Mouse (Mus musculus) lung, embryonic 14.5 days (tissue): ENCODE measurements around the gene Peli1. TPM values are rescaled to one million over a fixed set of nuclear protein-coding genes. Genes with fewer than 3 reads are reported as not detected.
A peak's percentile ranks its signal among the peaks of the same experiment; 100 is the strongest.
"Not testable (repeated sequence)": the region's sequence is repeated elsewhere in the genome, so short reads cannot be mapped to it uniquely, and the experiment has no call there.

Experiments used
- ATAC-seq: fragments of 200-750 bp; cut with Nextera tagmentation; 2 replicates; pipeline ENCODE4 v1.8.0; 2017; ENCODE audit warnings: mild to moderate bottlenecking, moderate TSS enrichment, moderate library complexity; ENCODE audit not compliant: insufficient read depth
- DNase-seq: peaks from one replicate; pipeline ENCODE4 v3.0.0-alpha.2; 2015
- H3K27ac ChIP-seq: fragments of 300-500 bp; sonication (generic); 2 replicates; pipeline ENCODE4 v1.5.1; 2014; ENCODE audit warnings: low read depth, mild to moderate bottlenecking, moderate library complexity
- H3K27me3 ChIP-seq: fragments of 300-500 bp; sonication (generic); 2 replicates; pipeline ENCODE4 v1.6.1; 2014; ENCODE audit warnings: low read length, control low read depth; ENCODE audit not compliant: insufficient read depth
- H3K36me3 ChIP-seq: fragments of 300-500 bp; sonication (generic); 2 replicates; pipeline ENCODE4 v1.6.1; 2014; ENCODE audit warnings: control low read depth; ENCODE audit not compliant: insufficient read depth
- H3K4me1 ChIP-seq: fragments of 300-500 bp; sonication (generic); 2 replicates; pipeline ENCODE4 v1.6.1; 2014; ENCODE audit warnings: antibody characterized with exemption, control low read depth; ENCODE audit not compliant: insufficient read depth
- H3K4me2 ChIP-seq: fragments of 300-500 bp; sonication (generic); 2 replicates; pipeline ENCODE4 v1.6.1; 2014; ENCODE audit warnings: mild to moderate bottlenecking
- H3K4me3 ChIP-seq: fragments of 300-500 bp; sonication (generic); 2 replicates; pipeline ENCODE4 v1.5.1; 2014; ENCODE audit warnings: low read depth, low read length
- H3K9ac ChIP-seq: fragments of 300-500 bp; sonication (generic); 2 replicates; pipeline ENCODE4 v1.6.1; 2014
- H3K9me3 ChIP-seq: fragments of 300-500 bp; sonication (generic); 2 replicates; pipeline ENCODE4 v1.6.1; 2016; ENCODE audit warnings: low read depth, low read length, control low read depth
- CTCF ChIP-seq: IDR thresholded peaks from 2 replicates; pipeline ENCODE4 v1.5.1; 2016; ENCODE audit warnings: antibody characterized with exemption, low read depth
- WGBS: fragments of 180-500 bp; shearing (Covaris S2); extraction: QIAGEN DNeasy Blood & Tissue Kit; methylation state at CpG from one replicate; pipeline ENCODE4 v1.1.7; 2014; 5-methylcytosine and 5-hydroxymethylcytosine counted together
- polyA plus RNA-seq: library from polyadenylated mRNA; unstranded; fragments of >200 nt; fragmentation: Nextera tagmentation; extraction: Ambion mirVana; gene quantifications from 2 replicates; pipeline ENCODE4 v1.2.1, GENCODE M21; 2014

Gene Peli1
- polyA plus RNA-seq, 1 experiment from 2014 or later, result 55.0 TPM

- ATAC-seq, result peak; percentile 82
- Histone ChIP-seq H3K9me3 (0 out of 2 replicates have a peak, but pooled peaks cover under 1% of the 10 kb centered on the region), H3K36me3 (no peaks in the 10 kb centered on the region), H3K27me3 (no peaks in the 10 kb centered on the region), H3K27ac (peak overlapping the region; percentile 67; the same call in 1 of the 2 replicates), H3K4me2 (no peak overlapping the region), H3K4me1 (0 out of 2 replicates have a peak, but pooled peaks cover 3% of the 10 kb centered on the region), H3K9ac (no peak overlapping the region), H3K4me3 (no peak overlapping the region)
- no peak for TF ChIP-seq CTCF
- DNase-seq, result peak; percentile 90
- 17% methylated on average over 5 of the region's 5 CpGs for WGBS
Measured at GRCm38 (mm10) chr11:21174396-21174795, 83.3 kb downstream of the Peli1 start.

- peak; percentile 64 for DNase-seq
- ATAC-seq, result peak; percentile 61; the same call in 1 of the 2 replicates
- Histone ChIP-seq H3K36me3 (no peaks in the 10 kb centered on the region), H3K4me1 (0 out of 2 replicates have a peak, but pooled peaks cover 3% of the 10 kb centered on the region), H3K9ac (no peak overlapping the region), H3K4me2 (no peak overlapping the region), H3K4me3 (no peak overlapping the region), H3K9me3 (no peaks in the 10 kb centered on the region), H3K27ac (no peak overlapping the region), H3K27me3 (no peaks in the 10 kb centered on the region)
- no peak for TF ChIP-seq CTCF
- WGBS, result 52% methylated on average over 7 of the region's 7 CpGs
Measured at GRCm38 (mm10) chr11:21175063-21175462, 84.0 kb downstream of the Peli1 start.

GRCm38 (mm10) chr11:21176491-21176890 is 85.4 kb downstream of the Peli1 start:
- DNase-seq (no peak), ATAC-seq (no peak)
- Histone ChIP-seq H3K4me1 (0 out of 2 replicates have a peak, but pooled peaks cover 3% of the 10 kb centered on the region), H3K4me2 (no peak overlapping the region), H3K27ac (no peak overlapping the region), H3K9me3 (no peaks in the 10 kb centered on the region), H3K27me3 (no peaks in the 10 kb centered on the region), H3K9ac (no peak overlapping the region), H3K4me3 (no peak overlapping the region), H3K36me3 (no peaks in the 10 kb centered on the region)
- no peak for TF ChIP-seq CTCF

- Histone ChIP-seq H3K9ac (no peak overlapping the region), H3K27me3 (no peaks in the 10 kb centered on the region), H3K4me1 (0 out of 2 replicates have a peak, but pooled peaks cover 3% of the 10 kb centered on the region), H3K9me3 (no peaks in the 10 kb centered on the region), H3K36me3 (no peaks in the 10 kb centered on the region), H3K27ac (no peak overlapping the region), H3K4me3 (no peak overlapping the region), H3K4me2 (no peak overlapping the region)
- ATAC-seq (no peak), DNase-seq (peak; percentile 79)
- TF ChIP-seq CTCF, result peak; percentile 81
- WGBS, result 21% methylated on average over 4 of the region's 4 CpGs
Measured at GRCm38 (mm10) chr11:21178343-21178742, 87.3 kb downstream of the Peli1 start.

- Histone ChIP-seq H3K9me3 (no peaks in the 10 kb centered on the region), H3K36me3 (no peaks in the 10 kb centered on the region), H3K4me3 (no peak overlapping the region), H3K27ac (no peak overlapping the region), H3K9ac (no peak overlapping the region), H3K27me3 (no peaks in the 10 kb centered on the region), H3K4me2 (no peak overlapping the region), H3K4me1 (0 out of 2 replicates have a peak, but pooled peaks cover 3% of the 10 kb centered on the region)
- no peak for TF ChIP-seq CTCF
- DNase-seq (no peak), ATAC-seq (no peak)
- 64% methylated on average over 8 of the region's 8 CpGs for WGBS
Measured at GRCm38 (mm10) chr11:21178998-21179645, 88.0 kb downstream of the Peli1 start.

GRCm38 (mm10) chr11:21179873-21180272 is 88.8 kb downstream of the Peli1 start:
- H3K4me1 ChIP-seq, H3K27ac ChIP-seq, H3K36me3 ChIP-seq, H3K9me3 ChIP-seq, DNase-seq, H3K9ac ChIP-seq, ATAC-seq, H3K4me2 ChIP-seq, H3K4me3 ChIP-seq, H3K27me3 ChIP-seq: not testable (repeated sequence)
- WGBS, result 87% methylated on average over 8 of the region's 9 CpGs

- no peaks in the 10 kb centered on the region for H3K27me3 ChIP-seq
- TF ChIP-seq CTCF, result no peak
- H3K4me3 ChIP-seq, result no peak overlapping the region
- no peaks in the 10 kb centered on the region for H3K4me1 ChIP-seq
- WGBS, result 41% methylated on average over 1 of the region's 1 CpGs
- no peaks in the 10 kb centered on the region for H3K9me3 ChIP-seq
- ATAC-seq (no peak; the same call in 1 of the 2 replicates), DNase-seq (no peak)
- no peak overlapping the region for H3K9ac ChIP-seq
- H3K4me2 ChIP-seq, result no peak overlapping the region
- H3K27ac ChIP-seq, result no peak overlapping the region
- H3K36me3 ChIP-seq, result no peaks in the 10 kb centered on the region
Measured at GRCm38 (mm10) chr11:21180650-21181049, 89.6 kb downstream of the Peli1 start.
